Mouse (Mus musculus) bone marrow, adult 2 months (tissue): ENCODE results near the gene Qrsl1. TPM values are rescaled to one million over a fixed set of nuclear protein-coding genes. Genes with fewer than 3 reads are reported as not detected.
A peak's percentile ranks its signal among the peaks of the same experiment; 100 is the strongest.

Experiments
- H3K27ac ChIP-seq: fragments of 200-500 bp; 2 replicates; pipeline ENCODE4 v1.5.1; 2012; ENCODE audit warnings: low read depth, mild to moderate bottlenecking, control low read depth, inconsistent platforms, low read length; ENCODE audit not compliant: control insufficient read depth, poor library complexity, insufficient read depth
- H3K4me1 ChIP-seq: fragments of 200-500 bp; 2 replicates; pipeline ENCODE4 v1.6.1; 2011; ENCODE audit warnings: low read length; ENCODE audit not compliant: control insufficient read depth, insufficient read depth
- H3K4me3 ChIP-seq: fragments of 200-500 bp; replicated peaks from 2 replicates; pipeline ENCODE3; 2011; ENCODE audit warnings: mild to moderate bottlenecking, low read depth, low read length, control low read depth; ENCODE audit not compliant: control insufficient read depth
- CTCF ChIP-seq: fragments of 200-500 bp; IDR thresholded peaks from 2 replicates; pipeline ENCODE4 v1.5.1; 2011; ENCODE audit warnings: low read length, control low read depth; ENCODE audit not compliant: control insufficient read depth, insufficient read depth
- POLR2A ChIP-seq: fragments of 200-500 bp; IDR thresholded peaks from 2 replicates; pipeline ENCODE4 v1.6.1; 2011; ENCODE audit warnings: low read depth, mild to moderate bottlenecking, control low read depth, low read length, borderline replicate concordance; ENCODE audit not compliant: control insufficient read depth
- WGBS: fragments of 180-500 bp; shearing (Covaris S2); methylation state at CpG from one replicate; pipeline ENCODE4 v1.1.7; 2018; 5-methylcytosine and 5-hydroxymethylcytosine counted together
- polyA plus RNA-seq: library from polyadenylated mRNA; stranded (reverse); fragments of >200 nt; gene quantifications from 2 replicates; pipeline ENCODE4 v1.2.4, GENCODE M21; 2011; ENCODE audit warnings: low replicate concordance; ENCODE audit not compliant: missing spikeins, insufficient read depth, insufficient read length

The Qrsl1 gene
- polyA plus RNA-seq, 1 experiment: 10.4 TPM

DNA sequence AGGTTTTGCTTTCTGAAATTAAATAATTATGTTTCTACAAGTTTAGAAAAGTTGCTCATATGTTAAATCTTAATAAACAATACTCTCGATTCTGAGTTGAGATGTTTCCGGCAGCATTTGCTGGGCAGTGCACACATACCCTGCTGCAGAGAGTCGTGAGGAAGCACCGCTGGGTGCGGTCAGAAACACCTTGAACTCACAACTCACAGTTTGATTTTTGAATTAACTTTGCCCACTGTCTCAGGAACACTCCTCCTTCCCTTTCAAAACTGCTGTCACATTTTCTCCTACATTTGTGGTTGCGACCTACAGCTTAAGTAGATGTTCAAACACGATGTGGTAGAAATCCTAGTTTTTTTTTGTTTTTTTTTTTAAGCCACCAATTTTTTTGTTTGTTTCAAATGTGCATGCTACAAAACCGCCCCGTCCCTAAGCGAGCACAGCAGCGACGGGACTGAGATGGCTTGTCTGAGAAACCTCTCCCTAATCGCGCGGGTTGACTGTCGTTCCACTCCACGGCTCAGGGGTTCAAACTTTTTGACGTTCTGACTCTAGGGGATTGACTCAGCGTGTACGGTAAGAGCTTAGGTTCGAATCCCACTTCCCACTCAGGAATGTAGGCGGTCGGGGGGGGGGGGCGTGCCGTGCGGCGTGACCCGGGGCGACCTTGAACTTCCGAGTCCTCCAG lies 518 bp downstream of the Qrsl1 start:
- peak overlapping the region; percentile 22; the same call in 1 of the 2 replicates for H3K27ac ChIP-seq
- H3K4me1 ChIP-seq: peaks cover 4% of the 10 kb centered on the region
- 4% methylated on average over 30 of the region's 30 CpGs for WGBS
- TF ChIP-seq POLR2A: no peak
- TF ChIP-seq CTCF: no peak
- peak overlapping the region; percentile 78 for H3K4me3 ChIP-seq

DNA sequence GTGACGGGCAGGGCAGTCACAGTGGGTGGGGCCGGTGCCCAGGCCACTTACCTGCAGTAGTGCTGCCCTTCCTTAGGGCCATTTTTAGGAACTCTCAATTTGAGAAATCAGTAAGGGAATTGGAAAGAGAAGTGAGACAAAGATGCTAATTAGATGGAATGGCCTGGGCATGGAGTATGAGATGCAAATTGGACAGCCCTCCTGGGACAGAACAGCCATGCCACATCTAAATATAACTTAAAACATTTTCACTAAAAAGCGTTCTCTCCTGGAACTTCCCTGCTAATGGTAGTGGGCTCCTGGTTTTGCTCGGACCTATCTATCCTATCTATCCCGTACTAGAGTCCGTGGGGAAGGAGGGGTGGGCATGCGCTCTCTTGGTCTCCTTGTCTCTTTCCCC lies 3.3 kb downstream of the Qrsl1 start:
- TF ChIP-seq CTCF: no peak
- no peak for TF ChIP-seq POLR2A
- 79% methylated on average over 7 of the region's 7 CpGs for WGBS
- H3K4me1 ChIP-seq: peaks cover 4% of the 10 kb centered on the region
- no peak overlapping the region for H3K4me3 ChIP-seq
- 0 out of 2 replicates have a peak overlapping the region, but pooled peaks have one; percentile 9 for H3K27ac ChIP-seq

DNA sequence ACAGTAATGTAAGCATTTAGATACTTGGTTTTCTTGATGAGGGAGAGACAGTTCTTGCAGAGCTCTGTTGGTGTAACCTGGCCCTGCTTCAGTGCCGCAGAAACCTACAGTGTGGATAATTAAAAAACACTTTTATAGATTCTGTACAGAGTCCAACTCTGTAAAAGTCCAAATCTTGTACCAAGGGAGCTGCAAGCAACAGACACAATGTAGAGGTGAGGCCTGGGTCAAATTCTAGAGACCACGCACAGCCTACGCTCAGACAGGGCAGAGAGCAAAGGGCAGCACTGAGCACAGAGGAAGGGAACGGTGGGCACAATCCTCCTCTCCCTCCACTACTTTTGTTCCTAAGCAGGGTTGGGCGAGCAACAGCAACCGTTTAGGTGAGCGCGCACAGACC lies 5.5 kb downstream of the Qrsl1 start:
- no peak overlapping the region for H3K4me3 ChIP-seq
- 89% methylated on average over 8 of the region's 8 CpGs for WGBS
- peaks cover 4% of the 10 kb centered on the region for H3K4me1 ChIP-seq
- H3K27ac ChIP-seq: no peak overlapping the region
- TF ChIP-seq CTCF (no peak), POLR2A (no peak)

DNA sequence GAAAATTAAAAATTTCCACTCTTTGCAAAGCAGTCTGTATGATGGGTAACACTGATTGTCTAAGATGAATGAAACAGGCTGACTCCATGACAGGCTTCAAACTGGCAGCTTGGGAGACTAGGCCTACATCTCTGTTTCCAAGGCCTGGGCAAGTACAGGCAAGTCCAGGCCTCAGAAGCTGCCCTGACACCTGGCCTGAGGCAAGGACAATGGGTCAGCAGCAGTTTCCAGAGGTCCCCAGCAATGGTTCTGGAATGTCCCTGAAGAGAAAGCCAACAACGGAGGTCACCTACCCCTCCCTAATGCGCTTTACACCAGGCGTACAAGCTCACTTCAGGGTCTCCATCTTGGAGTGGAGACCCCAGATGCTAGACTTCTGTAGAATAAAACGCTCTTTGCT lies 8.6 kb downstream of the Qrsl1 start:
- 93% methylated on average over 4 of the region's 4 CpGs for WGBS
- Histone ChIP-seq H3K4me3 (no peak overlapping the region), H3K4me1 (peaks cover under 1% of the 10 kb centered on the region; the same call in 1 of the 2 replicates), H3K27ac (no peak overlapping the region)
- no peak for TF ChIP-seq POLR2A
- TF ChIP-seq CTCF: no peak

DNA sequence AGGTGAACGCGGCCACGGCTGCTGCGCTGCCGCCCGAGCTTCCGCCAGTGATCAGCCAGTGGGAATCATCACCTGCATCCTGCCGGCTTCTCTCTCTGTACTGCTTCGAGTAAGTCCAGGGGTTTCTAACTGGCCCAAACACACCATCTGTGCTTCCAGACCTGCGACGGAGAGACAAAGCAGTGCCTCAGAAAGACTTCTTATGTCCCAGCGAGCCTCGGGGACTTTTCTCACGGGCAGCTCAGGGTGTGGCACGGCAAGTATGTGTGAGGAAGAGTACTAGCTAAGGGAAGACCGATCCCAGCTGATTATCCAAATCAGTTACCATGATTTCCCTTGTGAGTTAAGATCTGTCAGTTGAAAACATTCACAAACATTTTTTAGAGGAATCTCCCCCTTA lies 12.6 kb downstream of the Qrsl1 start:
- Histone ChIP-seq H3K27ac (no peak overlapping the region), H3K4me3 (no peak overlapping the region), H3K4me1 (no peaks in the 10 kb centered on the region)
- TF ChIP-seq CTCF (no peak), POLR2A (no peak)
- 88% methylated on average over 16 of the region's 16 CpGs for WGBS

DNA sequence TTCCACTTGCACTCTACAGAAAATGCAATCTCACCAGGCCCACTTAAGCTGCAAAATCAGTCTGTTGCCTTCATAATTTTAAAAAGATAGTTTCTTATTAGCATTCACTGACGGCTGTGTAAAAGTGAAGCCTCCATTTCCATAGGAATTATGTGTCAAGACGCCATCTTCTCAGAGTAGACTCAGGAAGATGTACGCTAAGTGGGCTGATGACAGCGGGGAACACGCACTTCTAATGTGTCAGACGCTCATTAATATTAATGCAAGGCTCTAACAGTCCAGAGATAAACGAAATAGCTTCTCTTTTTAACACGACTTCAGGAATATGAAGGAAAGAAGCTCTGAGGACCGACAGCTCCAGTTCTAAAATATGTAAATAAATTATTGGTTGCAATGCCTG lies 13.9 kb downstream of the Qrsl1 start:
- TF ChIP-seq CTCF (no peak), POLR2A (no peak)
- Histone ChIP-seq H3K4me3 (no peak overlapping the region), H3K27ac (no peak overlapping the region), H3K4me1 (no peaks in the 10 kb centered on the region)
- WGBS: 88% methylated on average over 9 of the region's 9 CpGs

DNA sequence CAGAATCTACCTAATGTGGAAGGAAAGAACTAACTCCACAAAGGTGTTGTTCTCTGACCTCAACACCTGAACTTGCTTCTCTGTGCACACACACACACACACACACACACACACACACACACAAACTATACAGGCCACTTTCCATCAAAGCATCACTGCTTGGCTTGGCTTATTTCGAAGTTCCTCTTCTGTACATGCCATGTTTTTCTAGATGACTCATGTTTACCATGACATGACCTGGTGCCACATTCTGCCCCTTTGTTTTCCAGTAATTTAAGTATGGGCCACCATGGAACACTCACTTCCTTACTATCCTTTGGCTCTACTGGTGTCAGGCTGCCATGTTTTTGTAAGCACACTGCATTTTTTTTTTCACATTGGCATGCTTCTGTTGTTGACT lies 30.1 kb downstream of the Qrsl1 start:
- Histone ChIP-seq H3K4me3 (no peak overlapping the region), H3K4me1 (no peaks in the 10 kb centered on the region; the same call in none of the 2 replicates), H3K27ac (no peak overlapping the region)
- no peak for TF ChIP-seq CTCF
- no peak for TF ChIP-seq POLR2A
- 79% methylated on average over 1 of the region's 1 CpGs for WGBS

DNA sequence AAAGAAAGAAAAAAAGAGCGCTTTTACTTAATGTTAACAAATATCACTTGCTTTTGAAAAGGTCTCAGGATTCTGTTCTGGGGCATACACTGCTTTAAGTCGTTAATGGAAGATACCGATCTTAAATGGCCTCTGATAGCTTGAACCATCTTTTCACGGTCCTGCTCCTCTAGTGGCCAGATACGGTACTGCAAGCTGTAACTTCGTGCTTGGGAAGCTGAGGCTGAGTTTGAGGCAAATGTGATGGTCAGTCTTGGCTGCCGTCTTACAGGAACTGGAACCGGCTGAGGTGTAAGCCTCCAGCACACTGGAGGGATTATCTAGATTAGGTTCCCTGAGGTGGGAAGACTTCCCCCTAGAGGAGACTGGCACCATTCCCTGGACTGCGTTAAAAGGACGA lies 30.8 kb downstream of the Qrsl1 start:
- WGBS: 74% methylated on average over 10 of the region's 10 CpGs
- H3K4me1 ChIP-seq: no peaks in the 10 kb centered on the region; the same call in none of the 2 replicates

DNA sequence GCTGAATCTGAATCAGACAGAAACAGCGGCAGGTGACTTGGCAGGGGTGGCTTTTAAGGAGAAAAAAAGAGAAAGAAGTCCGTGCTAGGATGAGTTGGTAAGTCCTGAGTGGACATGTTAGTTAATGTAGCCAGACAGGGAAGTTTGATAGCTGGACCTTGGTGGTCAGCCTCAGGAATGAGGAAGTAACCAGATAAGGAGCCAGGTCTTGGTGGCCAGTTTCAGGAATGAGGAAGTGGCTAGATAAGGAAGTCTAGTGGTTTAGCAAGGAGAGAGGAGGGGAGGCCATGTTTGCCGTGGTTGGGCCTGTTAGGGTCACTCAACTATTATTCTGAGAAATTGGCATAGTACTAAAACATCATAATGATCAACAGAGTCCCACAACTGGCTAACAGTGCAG lies 45.2 kb downstream of the Qrsl1 start:
- TF ChIP-seq POLR2A: no peak
- TF ChIP-seq CTCF: no peak
- Histone ChIP-seq H3K4me3 (no peak overlapping the region), H3K4me1 (peaks cover 5% of the 10 kb centered on the region), H3K27ac (peak overlapping the region; percentile 44; the same call in 1 of the 2 replicates)
- WGBS: 8% methylated on average over 3 of the region's 3 CpGs

More for the DNA sequence above, 30.8 kb downstream of the Qrsl1 start:
- TF ChIP-seq POLR2A: no peak
- peak; percentile 74 for TF ChIP-seq CTCF
- Histone ChIP-seq H3K27ac (no peak overlapping the region), H3K4me3 (no peak overlapping the region)
